Mouse (Mus musculus): ENCODE data around the gene Sgcb.
"Not testable (repeated sequence)": the region's sequence is repeated elsewhere in the genome, so short reads cannot be mapped to it uniquely, and the experiment has no call there.

Sgcb gene

GRCm38 (mm10) chr5:73632291-73632690 is 15.3 kb downstream of the Sgcb start, which contains the start of gene Lrrc66:
Gene Lrrc66 (minus strand): TSS chr5:73632526.
- no peak for DNase-seq

- no peak for DNase-seq
These were observed 16.5 kb downstream of the Sgcb start for GRCm38 (mm10) chr5:73631001-73631558.

- no peak for DNase-seq
These were observed 17.4 kb downstream of the Sgcb start for GRCm38 (mm10) chr5:73630141-73630540.

- DNase-seq = no peak
These were observed 19.6 kb downstream of the Sgcb start for GRCm38 (mm10) chr5:73627991-73628390.

GRCm38 (mm10) chr5:73627559-73627958 is 20.0 kb downstream of the Sgcb start:
- DNase-seq = no peak

GRCm38 (mm10) chr5:73626842-73627241 is 20.7 kb downstream of the Sgcb start:
- DNase-seq = no peak

- DNase-seq = no peak
These were observed 22.1 kb downstream of the Sgcb start for GRCm38 (mm10) chr5:73625505-73625904.

GRCm38 (mm10) chr5:73618969-73619368 is 28.6 kb downstream of the Sgcb start:
- no peak for DNase-seq

- DNase-seq = no peak
These were observed 32.4 kb downstream of the Sgcb start for GRCm38 (mm10) chr5:73615211-73615610.

GRCm38 (mm10) chr5:73613296-73613695 is 34.3 kb downstream of the Sgcb start:
- no peak for DNase-seq

- DNase-seq = no peak
These were observed 36.5 kb downstream of the Sgcb start for GRCm38 (mm10) chr5:73611071-73611470.

GRCm38 (mm10) chr5:73604964-73605363 is 42.6 kb downstream of the Sgcb start:
- DNase-seq = peak; percentile 13

GRCm38 (mm10) chr5:73604542-73604941 is 43.0 kb downstream of the Sgcb start:
- DNase-seq = no peak

GRCm38 (mm10) chr5:73602865-73603264 is 44.7 kb downstream of the Sgcb start:
- DNase-seq = no peak

- peak; percentile 51 for DNase-seq
These were observed 46.2 kb downstream of the Sgcb start for GRCm38 (mm10) chr5:73601361-73601763.

- DNase-seq = no peak
These were observed 47.6 kb downstream of the Sgcb start for GRCm38 (mm10) chr5:73599991-73600390.

- DNase-seq = no peak
These were observed 48.5 kb downstream of the Sgcb start for GRCm38 (mm10) chr5:73598943-73599695.

- DNase-seq = no peak
These were observed 60.5 kb downstream of the Sgcb start for GRCm38 (mm10) chr5:73587119-73587518.

GRCm38 (mm10) chr5:73586597-73586996 is 61.0 kb downstream of the Sgcb start:
- DNase-seq = no peak

GRCm38 (mm10) chr5:73585212-73586115 is 62.1 kb downstream of the Sgcb start:
- peak; percentile 45 for DNase-seq

GRCm38 (mm10) chr5:73584011-73584410 is 63.6 kb downstream of the Sgcb start:
- not testable (repeated sequence) for DNase-seq
